Mouse (Mus musculus): ENCODE measurements around the gene Ttll1. TPM values are rescaled to one million over a fixed set of nuclear protein-coding genes. Genes with fewer than 3 reads are reported as not detected.

The Ttll1 gene
- polyA plus RNA-seq, 1 experiment from 2014 or later, result 26.0 TPM

DNA sequence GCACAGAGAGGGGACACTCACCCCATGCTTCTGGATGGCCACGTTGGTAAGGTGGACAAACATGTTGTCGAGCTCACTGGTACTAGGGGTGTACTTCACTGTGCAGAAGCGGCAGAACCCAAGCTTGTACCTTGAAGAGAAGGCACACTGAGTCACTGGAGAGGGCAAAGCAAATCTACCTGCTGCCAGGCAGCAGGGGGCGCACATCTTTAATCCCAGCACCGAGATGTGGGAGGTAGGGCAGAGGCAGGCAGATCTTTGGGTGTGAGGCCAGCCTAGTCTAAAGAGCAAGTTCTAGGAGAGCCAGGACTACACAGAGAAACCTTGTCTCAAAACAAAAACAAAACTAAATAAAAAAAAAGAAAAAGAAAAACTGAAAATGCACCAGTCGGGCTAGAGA is 13.4 kb downstream of the Ttll1 start:
- no peak overlapping the region for H3K9ac ChIP-seq (replicated peaks)
- H3K27me3 ChIP-seq, result no peaks in the 10 kb centered on the region
- H3K4me2 ChIP-seq, result no peak overlapping the region
- no peak overlapping the region for H3K4me3 ChIP-seq (replicated peaks)
- no peak overlapping the region for H3K27ac ChIP-seq
- WGBS, result 90% methylated on average over 6 of the region's 6 CpGs
- H3K4me1 ChIP-seq (replicated peaks), result no peaks in the 10 kb centered on the region
- peaks cover 90% of the 10 kb centered on the region for H3K36me3 ChIP-seq
- ATAC-seq (ENCODE audit: insufficient number of reproducible peaks, insufficient read depth, low FRiP score, low TSS enrichment, low read depth), result no peak
- H3K9me3 ChIP-seq, result no peaks in the 10 kb centered on the region

DNA sequence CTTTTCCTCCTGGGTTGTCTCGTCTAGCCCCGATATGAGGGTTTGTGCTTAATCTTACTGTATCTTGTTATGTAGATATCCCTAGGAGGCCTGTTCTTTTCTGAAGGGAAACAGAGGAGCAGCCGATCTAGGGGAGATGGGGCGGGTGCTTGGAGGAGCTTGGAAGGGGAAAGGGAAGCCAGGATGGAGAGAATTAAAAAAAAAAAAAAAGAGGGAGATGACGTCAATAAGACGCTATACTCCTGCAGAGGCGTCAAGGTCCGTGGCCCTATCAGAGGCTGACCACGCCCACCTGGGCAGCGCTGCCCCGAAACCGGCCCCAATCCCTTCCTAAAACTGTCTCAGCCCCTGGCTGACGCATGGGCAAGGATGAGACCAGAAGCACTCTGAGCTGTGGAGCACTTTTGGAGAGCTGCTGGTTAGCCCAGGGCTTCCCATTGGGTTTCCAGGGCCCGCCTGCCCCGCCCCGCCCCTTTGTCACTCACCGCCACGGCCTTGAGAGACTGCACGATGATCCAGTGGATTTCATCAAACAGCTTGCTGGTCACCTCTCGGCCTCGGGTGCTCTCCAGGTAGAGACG is 14.8 kb downstream of the Ttll1 start:
- no peak overlapping the region for H3K9ac ChIP-seq (replicated peaks)
- H3K4me3 ChIP-seq (replicated peaks), result no peak overlapping the region; the same call in 1 of the 2 replicates
- H3K4me1 ChIP-seq (replicated peaks), result no peaks in the 10 kb centered on the region
- ATAC-seq (ENCODE audit: insufficient number of reproducible peaks, insufficient read depth, low FRiP score, low TSS enrichment, low read depth), result no peak
- no peaks in the 10 kb centered on the region for H3K27me3 ChIP-seq
- peak overlapping the region; percentile 23; the same call in 1 of the 2 replicates for H3K4me2 ChIP-seq
- H3K9me3 ChIP-seq, result no peaks in the 10 kb centered on the region
- H3K36me3 ChIP-seq, result peaks cover 91% of the 10 kb centered on the region
- no peak overlapping the region; the same call in 1 of the 2 replicates for H3K27ac ChIP-seq
- 66% methylated on average over 22 of the region's 22 CpGs for WGBS

GRCm38 (mm10) chr15:83495195-83495594 is 15.5 kb downstream of the Ttll1 start:
- Histone ChIP-seq H3K4me3 (replicated peaks) (no peak overlapping the region), H3K9ac (replicated peaks) (no peak overlapping the region), H3K27me3 (no peaks in the 10 kb centered on the region), H3K36me3 (peaks cover 95% of the 10 kb centered on the region), H3K4me2 (no peak overlapping the region), H3K27ac (no peak overlapping the region; the same call in 1 of the 2 replicates), H3K4me1 (replicated peaks) (no peaks in the 10 kb centered on the region), H3K9me3 (no peaks in the 10 kb centered on the region)
- ATAC-seq (ENCODE audit: insufficient number of reproducible peaks, insufficient read depth, low FRiP score, low TSS enrichment, low read depth), result no peak
- 96% methylated on average over 3 of the region's 3 CpGs for WGBS

GRCm38 (mm10) chr15:83494572-83494920 is 16.1 kb downstream of the Ttll1 start:
- H3K27ac ChIP-seq, result no peak overlapping the region
- no peaks in the 10 kb centered on the region for H3K4me1 ChIP-seq (replicated peaks)
- H3K27me3 ChIP-seq, result no peaks in the 10 kb centered on the region
- WGBS, result 69% methylated on average over 6 of the region's 6 CpGs
- no peak overlapping the region for H3K4me2 ChIP-seq
- H3K9ac ChIP-seq (replicated peaks), result no peak overlapping the region
- no peaks in the 10 kb centered on the region for H3K9me3 ChIP-seq
- peaks cover 93% of the 10 kb centered on the region for H3K36me3 ChIP-seq
- no peak overlapping the region for H3K4me3 ChIP-seq (replicated peaks)
- no peak for ATAC-seq (ENCODE audit: insufficient number of reproducible peaks, insufficient read depth, low FRiP score, low TSS enrichment, low read depth)

GRCm38 (mm10) chr15:83493856-83494571 is 16.7 kb downstream of the Ttll1 start:
- Histone ChIP-seq H3K27me3 (no peaks in the 10 kb centered on the region), H3K4me2 (no peak overlapping the region), H3K36me3 (peaks cover 87% of the 10 kb centered on the region), H3K9ac (replicated peaks) (no peak overlapping the region), H3K4me3 (replicated peaks) (no peak overlapping the region), H3K4me1 (replicated peaks) (no peaks in the 10 kb centered on the region), H3K27ac (no peak overlapping the region), H3K9me3 (no peaks in the 10 kb centered on the region)
- WGBS, result 76% methylated on average over 7 of the region's 7 CpGs
- ATAC-seq (ENCODE audit: insufficient number of reproducible peaks, insufficient read depth, low FRiP score, low TSS enrichment, low read depth), result no peak

GRCm38 (mm10) chr15:83491891-83492290 is 18.8 kb downstream of the Ttll1 start:
- H3K4me2 ChIP-seq, result no peak overlapping the region
- no peak overlapping the region for H3K27ac ChIP-seq
- no peaks in the 10 kb centered on the region for H3K27me3 ChIP-seq
- H3K9me3 ChIP-seq, result no peaks in the 10 kb centered on the region
- WGBS, result 84% methylated on average over 5 of the region's 5 CpGs
- no peak overlapping the region for H3K4me3 ChIP-seq (replicated peaks)
- peaks cover 70% of the 10 kb centered on the region for H3K36me3 ChIP-seq
- no peak overlapping the region for H3K9ac ChIP-seq (replicated peaks)
- no peak for ATAC-seq (ENCODE audit: insufficient number of reproducible peaks, insufficient read depth, low FRiP score, low TSS enrichment, low read depth)
- no peaks in the 10 kb centered on the region; the same call in 1 of the 2 replicates for H3K4me1 ChIP-seq (replicated peaks)

DNA sequence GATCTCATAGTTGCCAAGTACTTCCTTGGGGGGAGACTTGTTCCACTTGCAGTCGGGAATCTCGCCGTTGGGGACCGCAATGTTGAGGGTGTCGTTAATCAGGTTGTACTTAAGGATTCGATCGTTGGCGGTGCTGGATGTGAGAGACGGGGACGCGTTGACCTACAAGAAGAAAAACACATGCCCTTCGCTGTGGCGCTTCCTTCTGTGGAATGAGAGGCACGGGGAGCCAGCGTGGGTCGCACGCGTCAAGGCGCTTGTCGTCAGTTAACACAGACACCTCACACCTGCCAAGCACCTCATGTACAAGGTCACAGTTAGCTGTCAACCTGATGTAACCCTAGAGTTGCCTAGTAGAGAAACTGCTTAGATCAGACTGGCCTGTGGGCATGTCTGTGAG is 21.2 kb downstream of the Ttll1 start:
- no peaks in the 10 kb centered on the region for H3K9me3 ChIP-seq
- 90% methylated on average over 20 of the region's 20 CpGs for WGBS
- ATAC-seq (ENCODE audit: insufficient number of reproducible peaks, insufficient read depth, low FRiP score, low TSS enrichment, low read depth), result no peak
- no peaks in the 10 kb centered on the region; the same call in 1 of the 2 replicates for H3K4me1 ChIP-seq (replicated peaks)
- no peak overlapping the region for H3K4me3 ChIP-seq (replicated peaks)
- peaks cover 60% of the 10 kb centered on the region for H3K36me3 ChIP-seq
- no peaks in the 10 kb centered on the region for H3K27me3 ChIP-seq
- H3K4me2 ChIP-seq, result no peak overlapping the region
- no peak overlapping the region for H3K27ac ChIP-seq
- no peak overlapping the region for H3K9ac ChIP-seq (replicated peaks)

- no peak overlapping the region for H3K27ac ChIP-seq
- no peak overlapping the region for H3K4me3 ChIP-seq (replicated peaks)
- ATAC-seq (ENCODE audit: insufficient number of reproducible peaks, insufficient read depth, low FRiP score, low TSS enrichment, low read depth), result no peak
- no peaks in the 10 kb centered on the region; the same call in 1 of the 2 replicates for H3K4me1 ChIP-seq (replicated peaks)
- H3K4me2 ChIP-seq, result no peak overlapping the region
- no peaks in the 10 kb centered on the region for H3K9me3 ChIP-seq
- no peak overlapping the region for H3K9ac ChIP-seq (replicated peaks)
- 76% methylated on average over 9 of the region's 9 CpGs for WGBS
- peaks cover 51% of the 10 kb centered on the region for H3K36me3 ChIP-seq
- H3K27me3 ChIP-seq, result no peaks in the 10 kb centered on the region
These were observed 23.1 kb downstream of the Ttll1 start for GRCm38 (mm10) chr15:83487477-83488115.

DNA sequence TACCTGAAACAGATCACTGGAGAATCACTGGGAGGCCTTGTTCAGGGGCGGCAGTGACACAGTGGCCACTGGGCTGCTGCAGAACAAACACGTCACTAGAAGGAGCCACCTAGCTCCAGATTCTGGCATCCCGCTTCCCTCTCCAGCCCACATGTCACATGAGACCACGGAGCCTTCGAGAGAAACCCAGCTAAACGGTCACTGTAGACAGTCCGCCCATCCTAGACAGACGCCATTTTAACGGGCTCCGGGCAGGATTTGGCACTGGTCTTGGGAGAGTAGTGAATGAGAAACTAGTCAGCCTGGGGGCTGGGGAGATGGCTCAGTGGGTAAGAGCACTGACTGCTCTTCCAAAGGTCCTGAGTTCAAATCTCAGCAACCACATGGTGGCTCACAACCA is 26.4 kb downstream of the Ttll1 start:
- Histone ChIP-seq H3K4me2 (no peak overlapping the region), H3K27me3 (no peaks in the 10 kb centered on the region), H3K9ac (replicated peaks) (no peak overlapping the region), H3K4me1 (replicated peaks) (no peaks in the 10 kb centered on the region; the same call in 1 of the 2 replicates), H3K9me3 (no peaks in the 10 kb centered on the region), H3K36me3 (peaks cover 25% of the 10 kb centered on the region), H3K27ac (no peak overlapping the region), H3K4me3 (replicated peaks) (no peak overlapping the region)
- ATAC-seq (ENCODE audit: insufficient number of reproducible peaks, insufficient read depth, low FRiP score, low TSS enrichment, low read depth), result no peak
- 89% methylated on average over 10 of the region's 10 CpGs for WGBS

DNA sequence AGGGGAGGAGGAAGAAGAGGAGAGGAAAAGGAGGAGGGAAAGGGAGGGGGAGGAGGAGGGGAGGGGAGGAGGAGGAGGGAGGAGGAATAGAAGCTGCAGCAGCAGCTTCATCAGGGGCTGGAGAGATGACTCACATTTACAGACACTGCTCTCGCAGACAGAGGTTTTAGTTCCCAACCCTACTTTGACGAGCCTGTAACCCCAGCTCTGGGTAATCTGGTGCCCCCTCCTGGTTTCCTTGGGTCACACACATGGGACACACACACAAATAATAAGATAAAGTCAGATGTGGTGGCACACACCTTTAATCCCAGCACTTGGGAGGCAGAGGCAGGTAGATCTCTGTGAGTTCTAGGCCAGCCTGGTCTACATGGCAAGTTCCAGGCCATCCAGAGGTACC is 27.2 kb downstream of the Ttll1 start:
- H3K9me3 ChIP-seq, result no peaks in the 10 kb centered on the region
- no peak overlapping the region for H3K27ac ChIP-seq
- H3K36me3 ChIP-seq, result peaks cover 25% of the 10 kb centered on the region
- H3K27me3 ChIP-seq, result no peaks in the 10 kb centered on the region
- WGBS, result 33% methylated on average over 2 of the region's 2 CpGs
- no peak for ATAC-seq (ENCODE audit: insufficient number of reproducible peaks, insufficient read depth, low FRiP score, low TSS enrichment, low read depth)
- H3K9ac ChIP-seq (replicated peaks), result no peak overlapping the region
- no peak overlapping the region for H3K4me3 ChIP-seq (replicated peaks)
- no peak overlapping the region for H3K4me2 ChIP-seq
- H3K4me1 ChIP-seq (replicated peaks), result no peaks in the 10 kb centered on the region; the same call in 1 of the 2 replicates

DNA sequence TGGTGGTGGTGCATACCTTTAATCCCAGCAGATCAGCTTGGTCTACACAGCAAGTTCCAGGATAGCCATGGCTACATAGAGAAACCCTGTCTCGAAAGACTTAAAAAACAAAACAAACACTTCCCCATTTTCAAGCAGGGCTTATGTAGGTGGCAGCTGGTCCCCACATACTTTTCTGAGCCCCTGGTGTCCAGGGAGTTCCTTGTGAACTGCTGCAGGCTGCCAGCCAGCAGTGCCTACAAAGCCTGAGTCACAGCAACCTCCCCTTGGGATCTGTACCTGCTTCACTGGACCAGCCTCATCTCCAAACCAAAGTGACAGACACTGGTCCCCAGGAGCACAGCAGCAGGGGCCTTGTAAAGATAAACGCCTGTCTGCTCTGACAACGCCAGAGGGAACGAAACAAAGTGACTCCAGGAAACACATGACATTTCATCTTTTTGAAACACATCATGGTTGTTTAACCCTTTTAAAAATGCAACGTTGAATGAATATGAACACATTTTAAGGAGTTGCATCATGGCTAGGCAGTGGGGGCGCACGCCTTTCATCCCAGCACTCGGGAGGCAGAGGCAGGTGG is 28.0 kb downstream of the Ttll1 start:
- Histone ChIP-seq H3K4me3 (replicated peaks) (no peak overlapping the region), H3K9me3 (no peaks in the 10 kb centered on the region), H3K27me3 (no peaks in the 10 kb centered on the region), H3K36me3 (peaks cover 25% of the 10 kb centered on the region), H3K27ac (no peak overlapping the region), H3K4me2 (no peak overlapping the region), H3K9ac (replicated peaks) (no peak overlapping the region), H3K4me1 (replicated peaks) (no peaks in the 10 kb centered on the region; the same call in 1 of the 2 replicates)
- no peak for ATAC-seq (ENCODE audit: insufficient number of reproducible peaks, insufficient read depth, low FRiP score, low TSS enrichment, low read depth)
- 76% methylated on average over 8 of the region's 8 CpGs for WGBS
